Mouse (Mus musculus) megakaryocyte, embryonic 14.5 days (primary cell): ENCODE data around the gene Tmem81.

Source experiments
- FLI1 ChIP-seq: IDR thresholded peaks from 2 replicates; pipeline ENCODE4 v1.6.1; 2012; ENCODE audit warnings: low read length, inconsistent platforms, mixed read lengths
- GATA1 ChIP-seq: IDR thresholded peaks from 3 replicates; pipeline ENCODE4 v1.6.1; 2012; ENCODE audit warnings: mixed read lengths, low read length, inconsistent platforms, borderline replicate concordance

DNA sequence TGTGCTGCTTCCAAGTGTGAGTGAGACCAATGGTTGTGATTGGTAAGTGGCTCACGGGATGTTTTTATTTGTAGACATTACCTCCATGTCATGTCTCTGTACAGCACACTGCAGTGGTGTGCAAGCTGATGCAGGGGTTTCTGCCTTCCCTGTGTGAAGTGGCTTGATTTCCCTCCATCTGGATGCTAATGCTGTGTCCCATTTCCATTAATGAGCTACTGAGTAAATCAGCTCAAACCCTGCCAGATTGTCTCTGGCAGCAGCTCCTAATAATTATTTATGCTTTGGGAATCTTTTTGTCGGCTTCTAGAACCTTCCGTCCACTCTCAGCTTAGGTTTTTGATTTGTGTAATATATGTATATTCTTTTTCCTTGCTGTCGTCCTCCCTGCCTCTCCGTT, 875 bp upstream of the Tmem81 start:
- TF ChIP-seq GATA1 (no peak), FLI1 (no peak)
